Mouse (Mus musculus) erythroblast, embryonic 14.5 days (primary cell): Measurements from ENCODE around the gene Zfp385c.

Experiments
- GATA1 ChIP-seq: IDR thresholded peaks from 2 replicates; pipeline ENCODE4 v1.6.1; 2012; ENCODE audit warnings: low read length, inconsistent platforms, mixed read lengths
- TAL1 ChIP-seq: IDR thresholded peaks from 3 replicates; pipeline ENCODE4 v1.6.1; 2012; ENCODE audit warnings: low read length, inconsistent platforms, mixed read lengths

- TF ChIP-seq TAL1 (no peak), GATA1 (no peak)
These were observed 110.5 kb downstream of the Zfp385c start for GRCm38 (mm10) chr11:100581756-100582155.
